Mouse (Mus musculus) hematopoietic stem cell, adult 5-6 weeks (primary cell): ENCODE results near the gene Ezh1. TPM values are rescaled to one million over a fixed set of nuclear protein-coding genes. Genes with fewer than 3 reads are reported as not detected.
"Not testable (repeated sequence)": the region's sequence is repeated elsewhere in the genome, so short reads cannot be mapped to it uniquely, and the experiment has no call there.

ENCODE experiments used
- ATAC-seq, 2 experiments: fragments of 125-278 bp in 1 of 2; replicated peaks in 1 of 2; 2 replicates each; pipeline ENCODE4 v1.8.0; 2016 to 2017; ENCODE audit warnings: inconsistent platforms in 2 of 2, mild to moderate bottlenecking in 2 of 2, moderate number of reproducible peaks in 2 of 2, low read depth in 1 of 2, moderate TSS enrichment in 1 of 2; ENCODE audit not compliant: low FRiP score in 2 of 2, poor library complexity in 2 of 2, severe bottlenecking in 2 of 2, insufficient read depth in 1 of 2, low TSS enrichment in 1 of 2
- total RNA-seq: library from RNA; stranded (forward); fragments of 172-1452, 232-1000 nt; gene quantifications from 2 replicates; pipeline ENCODE4 v1.2.3, GENCODE M21; 2017

Gene Ezh1
- total RNA-seq, 1 experiment from 2014 or later: 45.0 TPM

- ATAC-seq: peak in 1 of 2 experiments; percentile 7; a peak in 1 of 4 replicates
Observed at GRCm38 (mm10) chr11:101167211-101167962, 58.9 kb downstream of the Ezh1 start.

DNA sequence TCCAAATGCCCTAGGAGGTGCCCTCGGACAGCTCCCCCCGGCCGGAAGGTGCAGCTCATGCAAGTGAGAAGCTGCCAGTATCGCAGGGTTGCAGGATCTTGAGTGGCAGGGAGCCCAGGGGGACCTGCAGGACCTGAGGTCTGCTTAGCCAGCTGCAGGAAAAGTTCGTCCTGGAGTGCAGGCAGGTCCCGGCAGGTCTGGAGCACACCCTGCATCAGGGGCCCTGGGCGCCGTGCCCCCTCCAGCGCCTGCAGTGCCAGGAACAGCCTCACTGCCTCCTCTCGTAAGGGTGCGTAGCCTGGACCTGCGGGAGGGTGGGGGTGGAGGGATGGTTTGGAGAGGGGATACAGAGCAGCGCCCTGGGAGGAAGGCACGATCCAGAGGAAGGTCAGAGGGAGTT is 59.9 kb downstream of the Ezh1 start:
- ATAC-seq: no peak

DNA sequence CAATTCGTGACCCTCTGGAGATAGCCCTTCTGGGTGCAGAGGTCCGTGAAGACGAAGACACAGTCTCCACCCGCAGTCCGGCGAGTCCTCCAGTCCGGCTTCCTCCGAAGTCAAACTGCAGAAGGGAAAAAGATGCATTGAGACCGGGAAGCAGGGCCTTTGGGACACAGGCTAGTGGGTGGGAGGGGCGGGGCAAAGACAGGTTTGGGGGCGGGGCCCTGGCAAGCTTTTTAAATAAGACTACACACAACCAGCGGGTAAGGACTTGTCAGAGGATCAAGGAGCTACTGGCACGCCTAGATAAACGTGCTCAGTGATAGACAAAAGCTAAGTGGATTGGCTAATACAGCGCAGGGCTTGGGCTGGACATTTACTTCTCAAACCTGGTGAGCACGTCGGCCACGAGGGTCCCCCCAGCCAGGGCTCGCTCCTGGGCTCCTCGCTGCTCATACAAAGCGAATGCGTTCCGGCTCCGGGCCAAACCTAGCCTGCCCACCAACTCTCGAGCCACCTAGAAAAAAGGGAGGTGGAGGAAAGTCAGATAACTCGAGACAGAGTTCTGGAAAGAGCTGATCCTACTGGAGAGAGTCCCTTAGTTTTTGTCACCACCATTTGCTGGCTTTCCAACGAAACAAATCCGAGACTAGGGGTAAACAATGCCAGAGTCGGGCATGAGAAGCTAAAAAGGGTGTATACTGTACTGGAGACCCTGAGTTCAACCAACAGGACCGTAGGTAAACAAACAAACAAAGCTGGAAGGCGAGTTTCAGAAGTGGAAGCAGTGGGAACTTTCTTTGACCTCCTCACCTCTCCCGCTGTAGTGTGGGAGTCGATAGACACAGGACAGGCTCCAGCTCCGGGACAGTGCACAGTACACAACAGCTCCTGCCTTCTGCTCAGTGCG is 61.3 kb downstream of the Ezh1 start:
- no peak for ATAC-seq

DNA sequence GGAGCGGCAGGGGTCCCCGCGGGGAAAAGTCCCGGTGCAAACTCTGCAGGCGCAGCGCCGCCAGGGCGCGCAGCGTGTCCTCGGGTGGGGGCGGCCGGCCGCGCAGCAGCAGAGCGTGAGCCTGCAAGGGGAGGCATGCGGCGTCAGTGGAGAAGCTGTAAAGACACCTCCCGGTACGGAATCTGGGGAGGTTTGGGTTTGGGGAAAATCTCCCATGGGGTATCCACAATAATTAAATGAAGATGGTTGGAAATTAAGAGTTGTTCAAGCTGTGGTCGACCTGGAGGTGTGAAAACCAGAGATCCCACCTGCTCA is 62.0 kb downstream of the Ezh1 start:
- ATAC-seq: no peak

DNA sequence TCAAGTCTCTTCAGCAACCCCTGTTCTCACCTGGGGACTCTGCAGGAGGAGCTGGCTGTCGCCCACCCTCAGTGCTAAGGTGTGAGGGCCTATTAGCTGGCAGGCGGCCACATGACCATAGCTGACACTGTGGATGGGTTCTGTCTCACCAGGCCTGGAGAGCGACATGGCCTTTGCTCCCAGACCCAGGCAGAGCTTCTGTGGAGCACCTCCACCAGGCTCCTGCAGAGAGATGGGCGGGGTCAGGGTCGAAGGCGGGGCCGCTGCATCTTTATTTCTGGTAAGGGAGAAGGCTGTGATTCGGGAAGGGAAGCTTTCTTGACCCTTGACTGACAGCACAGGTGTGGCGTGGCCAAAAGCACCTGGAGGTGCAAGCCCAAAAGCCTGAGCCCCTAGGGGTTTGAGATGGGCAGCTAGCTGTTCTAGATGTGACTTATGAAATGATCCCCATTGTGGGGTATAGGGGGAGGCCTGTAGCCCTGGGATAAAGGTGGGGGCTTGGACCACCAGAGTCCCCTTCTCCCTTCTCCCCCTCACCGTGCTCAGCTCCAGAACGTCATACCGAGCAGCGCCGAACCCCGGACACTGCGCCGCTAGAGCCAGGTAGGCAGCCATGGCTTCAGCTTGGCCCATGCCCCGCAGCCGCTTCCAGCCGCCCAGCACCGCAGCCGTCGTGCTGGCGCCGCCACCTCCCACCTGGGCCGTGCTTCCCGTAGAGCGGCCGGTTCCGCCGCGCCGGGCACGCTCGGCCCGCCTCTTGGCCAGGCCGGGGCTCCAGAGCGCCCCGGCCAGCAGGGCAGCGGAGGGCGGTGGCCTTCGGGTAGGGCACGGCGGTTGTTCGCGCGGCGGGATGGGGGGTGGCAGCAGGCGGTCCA is 62.5 kb downstream of the Ezh1 start:
- ATAC-seq: no peak

DNA sequence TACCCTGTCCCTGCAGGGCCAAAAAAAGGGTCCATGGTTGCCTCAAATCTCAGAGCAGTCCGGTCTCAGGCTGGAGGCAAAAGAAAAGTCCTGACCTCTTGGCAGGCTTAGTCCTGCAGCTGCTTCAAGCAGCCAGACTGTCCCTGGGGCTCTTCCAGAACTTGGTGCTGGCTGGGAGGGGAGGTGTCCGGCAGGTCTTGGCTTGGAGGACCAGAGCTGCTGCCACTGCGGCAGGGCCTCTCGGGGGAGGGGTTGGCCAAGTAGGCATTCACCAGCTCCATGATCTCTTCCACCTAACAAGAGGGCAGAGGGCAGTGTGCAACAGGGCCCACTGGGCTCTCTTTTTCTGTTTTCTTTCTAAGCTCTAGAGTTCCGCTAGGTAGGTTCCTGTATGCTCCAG is 63.5 kb downstream of the Ezh1 start:
- ATAC-seq: no peak

GRCm38 (mm10) chr11:101162301-101162700 is 64.0 kb downstream of the Ezh1 start:
- ATAC-seq: no peak

DNA sequence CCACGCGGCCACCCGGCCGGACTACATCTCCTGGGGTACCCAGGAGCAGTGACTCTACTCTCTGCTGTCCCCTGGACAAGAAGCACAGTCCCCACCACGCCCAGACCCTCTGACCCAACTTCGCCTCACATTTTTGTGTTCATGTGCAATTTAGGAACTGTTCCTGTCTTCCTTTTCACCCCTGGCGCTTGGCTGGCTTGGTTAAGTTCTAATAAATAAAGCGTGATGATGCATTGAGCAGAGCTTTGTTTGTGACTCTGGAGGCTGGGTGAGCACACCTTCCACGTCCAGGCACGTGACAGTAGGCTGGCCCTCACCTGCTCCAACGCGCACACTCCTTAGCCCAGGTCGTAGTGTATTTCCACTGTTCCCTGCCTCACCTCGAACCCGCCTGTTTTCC is 64.7 kb downstream of the Ezh1 start:
- ATAC-seq: no peak

DNA sequence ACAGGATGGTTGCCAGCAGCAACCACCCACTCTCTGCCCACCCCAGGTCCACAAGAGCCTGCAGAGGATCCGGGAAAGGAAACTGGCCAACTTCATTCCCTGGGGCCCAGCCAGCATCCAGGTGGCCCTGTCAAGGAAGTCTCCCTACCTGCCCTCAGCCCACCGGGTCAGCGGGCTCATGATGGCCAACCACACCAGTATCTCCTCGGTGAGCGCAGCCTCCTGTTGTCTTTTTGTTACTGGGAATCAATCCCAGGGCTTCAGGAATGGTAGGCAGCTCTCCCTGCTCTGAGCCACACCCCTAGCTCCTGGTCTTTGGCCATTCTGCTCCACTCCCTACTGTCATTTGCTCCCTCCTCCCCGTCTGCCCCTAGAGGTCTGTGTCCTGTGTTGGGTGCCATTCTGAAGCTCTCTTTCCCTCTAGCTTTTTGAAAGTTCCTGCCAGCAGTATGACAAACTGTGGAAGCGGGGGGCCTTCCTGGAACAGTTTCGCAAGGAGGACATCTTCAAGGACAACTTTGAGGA is 65.2 kb downstream of the Ezh1 start:
- not testable (repeated sequence) for ATAC-seq

DNA sequence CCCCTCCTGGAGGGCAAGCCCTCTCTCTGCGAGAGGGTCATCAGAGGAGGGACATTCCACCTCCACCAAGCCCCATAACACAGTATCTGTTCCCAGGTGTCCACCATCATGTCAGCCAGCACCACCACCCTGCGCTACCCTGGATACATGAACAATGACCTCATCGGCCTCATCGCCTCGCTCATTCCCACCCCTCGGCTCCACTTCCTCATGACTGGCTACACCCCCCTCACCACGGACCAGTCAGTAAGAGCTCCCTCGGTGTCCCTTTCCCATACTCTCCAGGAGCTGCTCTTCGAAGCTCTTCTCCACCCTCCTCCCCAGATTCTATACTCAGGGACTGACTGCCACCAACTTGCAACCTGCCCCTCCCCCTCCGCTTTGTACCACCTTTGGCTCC is 66.1 kb downstream of the Ezh1 start:
- ATAC-seq: not testable (repeated sequence)

- ATAC-seq: peak; percentile 37 to 42; a peak in 3 of 4 replicates
Observed at GRCm38 (mm10) chr11:101155728-101156371, 70.4 kb downstream of the Ezh1 start, which contains the start of gene Tubg2. TSS of gene Tubg2 (plus strand) at chr11:101155907.

DNA sequence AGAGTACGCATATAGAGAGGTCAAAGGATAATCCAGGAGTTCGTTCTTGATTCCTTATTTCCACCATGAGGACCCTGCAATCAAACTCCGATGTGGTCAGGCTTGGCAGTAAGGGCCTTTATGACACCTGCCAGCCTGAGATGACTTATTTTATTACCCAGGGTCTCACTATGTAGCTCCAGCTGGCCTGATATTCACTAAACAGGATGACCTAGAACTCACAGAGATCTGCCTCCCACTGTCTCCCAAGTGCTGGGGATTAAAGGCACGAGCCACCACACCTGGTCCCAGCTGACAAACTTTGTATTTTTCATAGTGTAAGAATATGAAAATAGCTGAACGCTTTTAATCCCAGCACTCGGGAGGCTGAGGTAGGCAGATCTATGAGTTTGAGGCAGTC is 71.1 kb downstream of the Ezh1 start:
- no peak for ATAC-seq

GRCm38 (mm10) chr11:101154648-101155047 is 71.6 kb downstream of the Ezh1 start:
- ATAC-seq: no peak

- ATAC-seq: no peak
Observed at GRCm38 (mm10) chr11:101152825-101153224, 73.4 kb downstream of the Ezh1 start.

DNA sequence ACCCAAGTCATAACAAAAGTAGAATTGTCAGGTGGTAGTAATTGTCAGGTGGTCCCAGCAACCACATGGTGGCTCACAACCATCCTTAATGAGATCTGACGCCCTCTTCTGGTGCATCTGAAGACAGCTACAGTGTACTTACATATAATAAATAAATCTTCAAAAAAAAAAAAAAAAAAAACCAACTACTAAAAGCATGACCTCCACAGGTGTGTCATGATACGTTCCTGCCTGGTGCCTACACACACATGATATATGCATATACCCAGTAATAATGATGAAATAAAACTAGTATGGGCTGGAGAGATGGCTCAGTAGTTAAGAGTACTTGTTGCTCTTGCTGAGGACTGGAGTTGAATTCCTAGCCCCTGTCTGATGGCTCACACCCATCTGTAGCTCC is 75.2 kb downstream of the Ezh1 start:
- ATAC-seq: no peak

- peak; percentile 27 to 36; a peak in 1 of 4 replicates for ATAC-seq
Observed at GRCm38 (mm10) chr11:101149178-101150105, 76.8 kb downstream of the Ezh1 start.
